Mouse (Mus musculus) testis, adult 10 weeks (tissue): ENCODE data around the gene Tedc2. TPM values are rescaled to one million over a fixed set of nuclear protein-coding genes. Genes with fewer than 3 reads are reported as not detected.

Experiments used
- polyA plus RNA-seq: library from polyadenylated mRNA; stranded (reverse); fragments of 350-450 nt; fragmentation: Illumina TruSeq; extraction: RNeasy Lipid Tissue Mini Kit (QIAGEN cat#74804); gene quantifications from one replicate; pipeline ENCODE4 v1.2.3, GENCODE M21; 2014; ENCODE audit warnings: low read depth, low replicate concordance

The Tedc2 gene
- polyA plus RNA-seq, result 1.2 TPM

GRCm38 (mm10) chr17:24220435-24221411 lies at the start of gene Tedc2:
TSS of gene Tedc2 (minus strand) at chr17:24220851.

GRCm38 (mm10) chr17:24251320-24252069 lies 30.8 kb upstream of the Tedc2 start, which contains the start of gene Ccnf:
TSS of gene Ccnf (minus strand) at chr17:24251484.

GRCm38 (mm10) chr17:24209043-24209915 lies 11.4 kb downstream of the Tedc2 start, which contains the start of gene Ntn3:
TSS of gene Ntn3 (minus strand) at chr17:24209531.

GRCm38 (mm10) chr17:24205284-24205888 lies 15.3 kb downstream of the Tedc2 start, which contains the start of gene Tbc1d24:
TSS of gene Tbc1d24 (minus strand) at chr17:24205562.

GRCm38 (mm10) chr17:24169317-24170065 lies 51.2 kb downstream of the Tedc2 start, which contains the start of gene Atp6v0c:
TSS of gene Atp6v0c (minus strand) at chr17:24169702.

Other genes with a start within 250 kb of the Tedc2 start
- gene Prss30, start 240.3 kb downstream of the Tedc2 start, polyA plus RNA-seq, result not detected
- not detected for gene Prss22, start 222.8 kb downstream of the Tedc2 start, polyA plus RNA-seq
- gene Prss27, start 182.7 kb downstream of the Tedc2 start, polyA plus RNA-seq, result not detected
- 19.6 TPM for gene Kctd5, start 147.4 kb downstream of the Tedc2 start, polyA plus RNA-seq
- gene Pdpk1, start 69.9 kb downstream of the Tedc2 start, polyA plus RNA-seq, result 282 TPM
- 1.1 TPM for gene Amdhd2, start 57.1 kb downstream of the Tedc2 start, polyA plus RNA-seq
- 19.8 TPM for gene Atp6v0c, start 51.1 kb downstream of the Tedc2 start, polyA plus RNA-seq
- gene Tbc1d24, start 15.3 kb downstream of the Tedc2 start, polyA plus RNA-seq, result 3.0 TPM
- 0.06 TPM for gene Ntn3, start 11.3 kb downstream of the Tedc2 start, polyA plus RNA-seq
- 5.3 TPM for gene Ccnf, start 30.6 kb upstream of the Tedc2 start, polyA plus RNA-seq
- gene Abca17, start 130.2 kb upstream of the Tedc2 start, polyA plus RNA-seq, result 47.2 TPM
- 0.95 TPM for gene Abca3, start 131.1 kb upstream of the Tedc2 start, polyA plus RNA-seq
- gene Rnps1, start 193.7 kb upstream of the Tedc2 start, polyA plus RNA-seq, result 56.3 TPM
- gene Eci1, start 205.8 kb upstream of the Tedc2 start, polyA plus RNA-seq, result 2.9 TPM
- gene Dnase1l2, start 222.3 kb upstream of the Tedc2 start, polyA plus RNA-seq, result 0.62 TPM
- gene E4f1, start 249.5 kb upstream of the Tedc2 start, polyA plus RNA-seq, result 2.4 TPM
- gene Pgp, start 249.5 kb upstream of the Tedc2 start, polyA plus RNA-seq, result 71.1 TPM